Mouse (Mus musculus): ENCODE measurements around the gene Arl4c.
"Not testable (repeated sequence)": the region's sequence is repeated elsewhere in the genome, so short reads cannot be mapped to it uniquely, and the experiment has no call there.

Gene Arl4c

DNA sequence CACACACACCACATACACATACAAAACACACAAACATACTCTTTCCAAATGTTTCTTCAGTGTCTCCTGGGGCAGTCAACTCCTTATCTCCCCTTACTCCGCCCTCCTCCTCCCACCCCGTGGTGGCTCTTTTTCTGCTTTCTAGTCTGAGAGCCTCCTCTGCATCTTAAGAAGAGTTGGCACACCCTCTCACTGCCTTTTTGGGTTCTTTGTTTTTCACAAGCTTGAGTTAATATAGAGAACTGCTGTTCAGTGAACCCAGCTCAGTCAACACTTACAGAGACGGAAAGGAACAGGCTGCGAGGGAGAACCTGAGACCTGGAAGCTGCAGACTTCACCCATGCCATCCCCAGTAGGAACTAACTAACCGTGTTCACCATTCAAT lies 45.9 kb downstream of the Arl4c start:
- no peak for DNase-seq (ENCODE audit: extremely low spot score, low read depth, low spot score)

DNA sequence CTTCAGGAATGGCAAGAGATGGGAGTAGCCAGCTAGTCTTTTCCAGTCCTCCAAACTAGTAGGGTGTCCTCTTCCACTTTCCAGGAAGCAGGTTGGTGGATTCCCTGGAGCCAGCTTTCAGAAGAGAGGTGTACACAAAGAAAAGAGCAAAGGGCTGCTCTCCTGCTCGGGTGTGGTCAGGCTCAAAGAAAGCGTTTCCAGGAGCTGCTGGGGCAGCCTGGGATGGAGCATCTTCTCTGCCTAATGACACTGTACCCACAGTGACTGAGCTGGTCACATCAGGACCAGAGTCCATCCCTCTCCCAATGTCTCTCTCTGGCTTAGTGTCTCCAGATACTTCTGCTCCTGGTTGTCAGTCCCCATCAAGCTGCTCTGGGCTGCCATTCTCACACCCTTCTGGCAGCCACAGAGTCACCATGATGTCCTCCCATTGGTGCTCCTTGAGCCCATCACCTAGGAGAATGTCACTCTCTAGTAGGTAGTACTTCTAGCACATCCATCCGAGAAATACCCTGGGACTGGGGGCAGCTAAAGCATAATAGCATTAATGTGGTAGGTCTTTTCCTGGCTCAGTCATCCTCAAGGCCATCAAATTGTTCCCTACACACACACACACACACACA lies 46.4 kb downstream of the Arl4c start:
- no peak for DNase-seq (ENCODE audit: extremely low spot score, low read depth, low spot score)

DNA sequence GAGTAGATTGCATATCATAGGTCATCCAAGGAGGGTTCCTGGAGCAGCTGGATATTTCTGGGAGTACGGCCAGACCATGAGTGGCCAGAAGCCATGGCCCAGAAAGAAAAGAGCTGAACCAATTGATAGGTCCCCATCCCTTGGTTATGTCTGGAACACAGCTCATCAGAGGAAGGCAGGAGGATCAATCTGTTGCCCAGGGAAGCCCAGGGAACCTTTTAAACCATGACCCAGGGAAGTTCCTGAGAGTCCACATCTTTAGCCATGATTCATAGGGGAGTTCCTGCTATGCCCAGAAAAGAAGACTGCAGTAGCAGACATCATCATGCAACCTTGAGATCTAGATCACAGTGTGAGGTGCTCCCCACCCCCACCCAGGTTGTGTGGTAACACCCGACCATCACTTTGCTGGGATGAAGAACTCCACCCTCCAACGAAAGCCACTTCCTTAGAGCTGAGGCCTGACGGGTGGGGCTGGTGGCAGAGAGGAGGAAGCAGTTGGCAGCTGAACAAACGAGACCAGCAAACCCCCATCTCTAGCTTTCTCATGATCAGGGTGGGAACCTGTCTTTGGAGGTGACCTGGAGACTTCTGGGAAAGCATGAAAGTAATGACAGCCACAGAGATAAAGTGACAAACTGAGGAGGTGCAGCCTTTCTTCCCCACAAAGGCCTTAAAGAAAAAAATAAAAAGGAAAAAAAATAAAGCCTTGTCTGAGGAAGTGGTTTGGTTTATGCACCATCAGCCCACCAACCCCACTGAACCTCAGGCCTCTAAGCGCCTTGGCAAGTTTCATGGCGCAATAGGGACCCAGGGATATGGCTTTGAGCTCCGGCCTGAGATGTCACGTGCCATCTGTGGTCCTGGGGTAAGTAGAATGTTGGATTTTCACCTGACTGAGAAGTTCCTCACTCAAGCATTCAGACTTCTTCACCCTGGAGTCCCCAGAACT lies 47.2 kb downstream of the Arl4c start:
- DNase-seq (ENCODE audit: extremely low spot score, low read depth, low spot score) = no peak

DNA sequence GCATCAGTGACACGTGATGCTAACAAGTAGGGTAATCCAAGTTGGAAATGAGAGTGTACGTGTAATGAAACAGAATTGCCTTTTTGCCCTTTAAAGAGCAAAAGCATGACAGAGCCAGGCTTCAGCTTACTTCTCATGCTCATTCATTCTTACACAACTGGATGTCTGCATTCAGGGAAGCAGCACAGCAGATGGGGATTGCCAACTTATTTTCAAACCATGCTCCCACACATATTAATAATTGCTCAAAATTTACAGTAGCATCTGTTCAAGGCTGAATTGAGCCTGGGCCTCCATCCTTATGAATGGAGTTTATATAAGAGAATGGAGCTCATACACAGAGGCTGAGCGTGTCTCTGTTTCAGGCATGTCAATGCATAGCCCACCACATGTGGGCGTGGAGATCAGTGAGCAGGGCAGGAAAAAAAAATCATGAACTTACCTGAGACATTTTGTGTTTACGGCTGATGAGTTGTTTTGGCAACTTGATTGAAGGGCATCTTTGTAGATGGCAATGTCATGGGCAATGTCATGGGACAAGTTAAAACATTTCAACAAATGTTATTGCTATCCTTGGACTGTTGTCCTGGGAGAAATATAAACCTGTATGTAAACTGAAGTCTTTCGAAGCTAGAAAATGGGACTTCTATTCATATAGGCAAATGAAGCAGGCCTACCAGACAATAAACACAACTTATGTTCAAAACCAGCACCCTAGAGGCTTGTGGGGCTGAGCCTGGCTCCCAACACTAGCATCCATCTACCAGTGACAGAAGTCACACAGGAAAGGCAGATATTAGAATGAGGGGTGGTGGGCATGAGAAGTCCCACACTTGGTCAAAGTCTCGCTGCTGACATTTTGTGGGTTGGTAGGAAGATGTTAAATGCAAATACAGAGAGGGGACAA lies 48.2 kb downstream of the Arl4c start:
- DNase-seq (ENCODE audit: extremely low spot score, low read depth, low spot score) = no peak

DNA sequence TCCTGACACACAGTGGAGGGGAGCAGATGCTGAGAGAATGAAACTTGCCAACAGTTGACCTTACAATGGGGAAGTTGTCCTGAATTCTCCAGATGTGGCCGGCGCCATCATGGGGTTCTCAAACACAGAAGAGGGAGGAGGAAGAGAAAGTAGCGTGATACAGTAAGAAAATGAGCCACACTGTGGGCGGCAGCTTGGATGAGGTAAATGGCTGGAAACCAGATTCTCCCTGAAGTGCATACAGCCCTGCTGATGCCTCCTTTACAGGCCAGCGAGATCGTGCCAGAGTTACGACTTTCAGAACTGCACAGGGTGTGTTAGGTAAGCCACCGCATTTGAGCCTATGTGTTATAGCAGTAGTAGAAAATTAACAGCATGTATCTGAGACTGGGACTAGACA lies 49.3 kb downstream of the Arl4c start:
- no peak for DNase-seq (ENCODE audit: extremely low spot score, low read depth, low spot score)

DNA sequence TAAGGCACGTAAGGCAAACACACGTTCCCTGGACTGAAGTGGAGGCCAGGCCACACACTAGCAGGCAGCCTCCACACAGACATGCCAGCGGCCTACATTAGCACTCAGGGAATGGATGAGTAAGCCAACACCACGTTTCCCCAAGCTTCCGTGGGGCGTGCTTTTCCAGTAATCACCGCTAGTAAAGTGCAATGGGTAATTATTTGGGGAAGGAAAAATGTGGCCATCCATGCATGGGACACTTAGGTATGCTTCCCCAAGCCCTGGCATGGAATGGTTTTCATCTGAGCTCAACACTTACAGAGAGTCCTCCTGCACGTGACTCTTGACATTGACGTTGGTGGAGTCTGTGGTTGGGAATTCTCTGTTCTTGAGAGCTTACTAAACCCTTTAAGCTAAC lies 50.4 kb downstream of the Arl4c start:
- DNase-seq (ENCODE audit: extremely low spot score, low read depth, low spot score) = no peak

DNA sequence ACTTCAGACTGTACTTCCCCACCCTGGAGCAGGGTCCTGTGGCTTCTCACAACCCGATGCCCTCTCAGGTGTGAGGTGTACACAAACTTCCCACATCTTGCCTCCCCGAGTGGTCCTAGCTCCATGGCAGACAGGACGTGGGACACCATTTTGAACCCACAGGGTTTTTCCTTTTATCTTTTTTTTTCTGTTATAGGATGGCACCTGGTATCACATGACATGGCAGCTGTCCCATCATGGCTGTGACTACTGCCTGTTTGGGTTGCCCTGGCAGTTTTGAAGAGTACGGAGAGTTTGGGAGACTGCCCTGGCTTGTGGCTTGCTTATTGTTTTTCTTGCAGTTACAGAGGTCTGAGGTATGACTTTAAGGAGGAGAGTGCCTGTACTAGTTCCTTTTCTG lies 53.3 kb downstream of the Arl4c start:
- no peak for DNase-seq (ENCODE audit: extremely low spot score, low read depth, low spot score)

DNA sequence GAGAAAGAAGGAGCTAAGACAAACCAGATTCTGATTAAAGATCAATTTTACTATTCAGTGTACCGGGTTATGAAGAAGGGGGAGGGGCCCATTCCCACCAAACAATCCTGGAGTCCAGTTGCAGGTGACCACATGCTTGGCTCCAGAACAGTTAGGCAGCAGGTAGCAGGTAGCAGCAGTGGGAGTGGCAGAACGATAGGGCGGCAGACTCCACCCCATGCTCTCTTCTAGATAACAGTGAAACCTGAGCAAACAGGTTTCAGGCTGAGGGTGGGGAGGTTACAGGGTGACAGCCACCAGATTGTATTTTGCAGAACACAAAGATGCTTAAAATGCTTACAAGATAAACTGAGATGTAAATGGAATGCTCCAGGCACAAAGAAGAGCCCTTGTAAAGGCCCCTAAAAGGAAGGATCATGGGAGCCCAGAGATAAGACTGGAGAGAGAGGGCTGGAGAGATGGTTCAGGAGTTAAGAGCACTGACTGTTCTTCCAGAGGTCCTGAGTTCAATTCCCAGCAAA lies 56.4 kb downstream of the Arl4c start:
- no peak for DNase-seq (ENCODE audit: extremely low spot score, low read depth, low spot score)

DNA sequence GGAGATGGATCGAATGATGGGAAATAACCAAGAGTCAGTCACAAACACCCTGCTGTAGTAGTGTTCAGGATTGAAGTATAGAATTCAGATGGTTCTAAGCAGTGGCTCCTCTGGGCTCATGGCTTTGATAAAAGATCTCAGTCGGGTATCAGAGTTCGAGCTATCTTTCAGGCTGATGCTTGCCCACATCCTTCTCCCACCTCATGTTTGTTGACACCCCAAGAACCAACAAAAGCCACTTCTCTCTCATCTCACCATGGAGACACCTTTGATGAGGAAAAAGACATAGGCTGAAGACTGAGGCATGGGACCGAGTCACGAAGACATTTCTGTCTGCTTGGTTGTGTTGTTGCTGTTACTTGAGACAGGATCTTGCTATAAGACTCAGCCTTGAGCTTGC lies 57.6 kb downstream of the Arl4c start:
- no peak for DNase-seq (ENCODE audit: extremely low spot score, low read depth, low spot score)

DNA sequence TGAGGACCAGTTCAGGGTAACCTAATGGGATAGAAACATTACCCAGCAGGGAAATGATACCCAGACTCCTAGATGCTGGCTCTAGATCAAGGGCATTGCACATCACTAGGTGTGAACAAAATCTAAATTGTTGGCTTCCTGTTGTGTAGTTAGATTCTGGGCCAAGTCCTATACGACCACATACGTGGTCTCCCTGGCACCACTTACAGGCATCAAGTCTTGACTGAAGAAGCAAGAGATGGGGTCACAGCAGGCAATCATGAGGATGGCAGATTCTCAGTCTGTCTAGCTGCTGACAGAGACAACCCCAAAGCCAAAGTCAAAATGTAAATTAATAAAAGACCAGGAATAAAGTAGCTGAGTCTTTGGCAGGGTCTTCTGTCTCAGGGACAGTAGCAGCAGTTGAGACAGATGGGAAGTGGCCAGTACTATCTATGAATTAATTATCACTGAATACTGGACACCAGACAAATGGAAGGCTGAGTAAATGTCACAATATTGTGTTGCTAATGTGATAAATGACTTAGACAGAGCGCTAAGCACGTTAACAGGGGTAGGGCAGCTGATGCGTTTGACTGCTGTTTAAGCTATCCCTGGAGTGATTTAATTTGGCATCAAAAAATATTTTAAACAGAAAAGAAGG lies 58.7 kb downstream of the Arl4c start:
- no peak for DNase-seq (ENCODE audit: extremely low spot score, low read depth, low spot score)

DNA sequence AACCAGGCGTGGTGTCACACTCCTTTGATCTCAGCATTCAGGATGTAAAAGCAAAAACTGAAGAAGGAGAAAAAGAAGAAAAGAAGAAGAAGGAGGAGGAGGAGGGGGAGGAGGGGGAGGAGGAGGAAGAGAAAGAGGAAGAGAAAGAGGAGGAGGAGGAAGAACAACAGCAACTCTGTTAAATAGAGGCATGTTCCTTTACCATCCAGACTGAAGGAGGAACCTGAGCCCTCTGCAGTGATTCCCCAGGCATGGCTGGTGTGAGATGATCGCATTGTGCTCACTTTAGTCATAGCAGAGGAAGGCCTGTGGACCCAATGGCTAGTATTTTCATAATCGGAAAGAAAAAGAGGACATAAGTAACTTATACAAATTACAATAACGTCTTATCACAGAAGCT lies 59.3 kb downstream of the Arl4c start:
- DNase-seq (ENCODE audit: extremely low spot score, low read depth, low spot score) = no peak

DNA sequence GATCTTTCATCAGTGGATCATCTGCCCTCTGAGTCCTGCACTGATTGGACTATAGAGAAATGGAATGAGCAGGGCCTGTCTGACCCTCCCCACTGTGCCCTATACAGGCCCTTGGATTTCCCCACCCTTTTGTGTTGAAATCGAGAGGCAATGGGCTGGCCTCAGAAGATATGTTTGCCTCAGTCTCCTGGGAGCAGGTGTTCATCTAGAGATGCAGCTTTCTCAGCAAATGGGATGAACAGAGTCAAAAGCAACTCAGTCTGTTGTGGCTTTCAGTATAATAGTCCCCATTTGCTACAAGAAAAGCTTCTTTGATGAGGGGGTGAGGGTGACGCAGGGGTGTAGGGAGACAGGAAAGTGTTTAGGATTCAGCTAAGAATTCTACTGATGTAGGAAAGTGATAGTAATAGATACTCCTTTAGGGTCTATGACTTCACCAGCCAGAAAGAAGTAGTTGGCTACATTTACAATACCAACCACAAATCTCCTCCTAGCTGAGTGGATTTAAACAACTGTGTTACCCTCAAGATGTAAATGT lies 60.3 kb downstream of the Arl4c start:
- DNase-seq (ENCODE audit: extremely low spot score, low read depth, low spot score) = no peak

DNA sequence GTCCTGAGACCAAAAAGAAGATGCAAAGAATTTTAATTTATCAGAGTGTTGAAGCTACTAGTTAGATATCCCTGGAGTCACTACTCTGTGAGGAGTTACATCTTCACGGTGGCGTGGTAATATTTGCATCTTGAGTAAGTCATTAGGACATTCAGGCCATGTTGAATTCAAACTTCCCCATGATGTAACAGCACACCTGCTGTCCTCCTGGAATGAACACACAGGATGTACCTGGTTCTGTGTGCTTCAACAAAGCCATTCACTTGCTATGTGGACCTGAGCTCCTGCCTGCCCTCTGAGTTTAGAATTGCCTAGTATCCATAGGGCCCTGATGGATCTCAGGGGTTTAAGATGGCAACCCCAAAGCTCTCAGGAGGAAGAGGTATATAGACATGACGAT lies 60.8 kb downstream of the Arl4c start:
- no peak for DNase-seq (ENCODE audit: extremely low spot score, low read depth, low spot score)

DNA sequence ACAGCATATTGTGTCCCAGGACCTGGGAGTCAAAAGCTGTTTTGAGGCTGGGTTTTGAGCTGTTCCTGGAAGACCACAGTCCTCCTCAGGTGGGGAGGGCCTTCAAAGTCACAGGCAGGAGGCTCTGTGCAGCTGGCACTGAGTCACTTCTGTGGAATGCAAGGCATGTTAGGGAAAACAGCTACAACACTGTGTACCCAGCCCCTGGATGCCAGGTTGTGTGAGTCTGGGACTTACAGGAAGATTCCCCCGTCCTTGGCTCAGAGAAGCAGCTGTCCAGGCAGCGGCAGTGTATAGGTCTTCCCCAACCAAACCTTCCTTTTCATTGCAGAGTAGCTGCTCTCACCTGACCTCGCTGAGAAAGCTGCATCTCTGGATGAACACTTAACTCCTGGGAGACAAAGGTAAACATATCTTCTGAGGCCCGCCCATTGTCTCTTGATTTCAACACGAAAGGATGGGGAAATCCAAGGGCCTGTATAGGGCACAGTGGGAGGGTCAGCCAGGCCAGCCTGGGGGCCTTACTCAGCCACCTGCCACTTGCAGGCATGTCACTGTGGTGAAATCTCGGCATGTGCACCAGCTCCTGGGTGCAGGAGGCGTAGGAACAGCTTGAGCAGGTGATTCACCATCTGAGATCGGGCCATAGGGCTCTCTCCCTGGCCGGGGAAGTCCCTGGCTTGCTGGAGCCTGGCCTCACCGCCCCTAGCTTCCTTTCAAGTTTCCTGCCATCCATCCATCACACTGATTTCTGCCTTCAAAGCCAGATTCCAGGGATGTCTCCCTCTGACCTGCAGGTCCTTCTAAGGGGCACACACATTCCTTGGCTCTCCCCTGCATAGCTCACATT lies 62.4 kb downstream of the Arl4c start:
- DNase-seq (ENCODE audit: extremely low spot score, low read depth, low spot score) = no peak

DNA sequence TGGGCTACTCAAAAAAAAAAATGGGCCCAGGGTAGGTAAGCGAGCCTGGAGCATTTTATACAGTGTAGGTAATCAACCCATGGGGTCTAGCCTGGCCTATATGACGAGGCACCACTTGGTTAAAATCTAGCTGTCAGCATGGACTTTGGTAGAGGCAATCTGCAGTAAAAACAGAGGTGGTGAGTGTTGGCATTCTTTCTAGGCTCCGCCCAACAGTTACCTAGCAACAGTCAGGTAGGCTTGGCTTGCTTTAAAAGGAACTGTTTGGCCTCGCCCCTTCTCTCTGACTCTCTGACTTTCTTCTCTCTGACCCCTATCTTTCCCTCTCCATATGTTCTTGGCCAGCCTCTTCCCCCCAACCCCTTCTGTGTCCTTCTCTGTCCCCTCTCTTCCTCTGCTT lies 63.4 kb downstream of the Arl4c start:
- DNase-seq (ENCODE audit: extremely low spot score, low read depth, low spot score) = no peak

DNA sequence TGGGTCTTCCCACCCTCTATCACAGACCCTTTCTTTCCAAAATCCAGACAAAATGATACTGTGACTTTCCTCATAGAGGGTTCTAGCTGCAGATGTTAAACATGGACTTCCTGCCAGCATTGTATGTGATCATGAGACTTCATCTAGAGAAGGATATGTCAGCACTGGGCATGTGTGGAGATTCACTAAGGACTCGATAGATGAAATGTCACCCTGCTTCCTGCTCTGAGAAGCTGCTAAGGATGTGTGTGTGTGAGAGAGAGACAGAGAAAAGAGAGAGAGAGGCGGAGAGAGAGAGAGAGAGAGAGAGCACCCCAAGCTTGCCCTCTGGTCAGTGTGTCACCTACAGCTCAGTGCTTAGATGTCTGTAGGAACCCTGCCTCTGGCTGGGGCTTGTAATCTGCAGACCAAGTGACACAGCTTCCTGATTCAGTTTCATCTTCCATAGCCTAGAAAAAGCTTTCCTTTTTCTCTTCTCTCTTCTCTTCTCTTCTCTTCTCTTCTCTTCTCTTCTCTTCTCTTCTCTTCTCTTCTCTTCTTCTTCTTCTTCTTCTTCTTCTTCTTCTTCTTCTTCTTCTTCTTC lies 65.4 kb downstream of the Arl4c start:
- DNase-seq (ENCODE audit: extremely low spot score, low read depth, low spot score) = not testable (repeated sequence)

DNA sequence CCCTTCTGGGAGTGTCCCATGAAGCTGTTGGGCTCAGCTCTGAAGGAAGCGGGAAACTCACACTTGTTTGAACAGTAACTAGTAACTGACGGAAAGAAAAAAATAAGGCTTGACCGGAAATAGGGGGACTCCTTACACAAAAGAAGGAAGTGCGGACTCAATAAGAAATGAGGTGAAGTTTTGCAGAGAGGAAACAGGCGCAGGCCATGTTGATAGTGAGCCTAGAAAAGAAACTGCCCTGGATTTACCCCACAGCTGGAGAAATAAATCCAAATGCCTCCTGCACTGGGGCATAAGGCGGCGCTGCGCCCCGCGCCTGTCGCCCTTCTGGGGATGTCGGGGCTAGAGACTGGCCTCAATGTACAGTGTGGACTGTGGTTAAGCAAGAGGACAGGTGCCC lies 66.4 kb downstream of the Arl4c start:
- no peak for DNase-seq (ENCODE audit: extremely low spot score, low read depth, low spot score)

DNA sequence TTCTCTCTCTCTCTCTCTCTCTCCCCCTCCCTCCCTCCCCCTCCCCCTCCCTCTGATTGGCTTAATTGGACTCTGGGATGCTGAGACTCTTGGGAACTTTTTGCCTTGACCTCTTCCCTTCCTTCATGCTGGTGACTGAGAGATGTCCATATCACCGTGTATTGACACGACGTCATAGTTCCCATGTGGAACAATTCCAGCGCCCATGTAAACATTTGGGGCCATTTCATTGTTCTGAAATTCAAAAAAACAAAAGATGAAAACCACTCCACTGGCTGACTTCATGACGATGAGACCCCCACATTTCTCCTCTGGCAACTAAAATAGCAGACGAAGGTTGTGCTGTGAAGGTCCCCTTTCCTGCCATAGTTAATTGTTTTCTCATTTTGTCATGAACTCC lies 69.2 kb downstream of the Arl4c start:
- no peak for DNase-seq (ENCODE audit: extremely low spot score, low read depth, low spot score)

DNA sequence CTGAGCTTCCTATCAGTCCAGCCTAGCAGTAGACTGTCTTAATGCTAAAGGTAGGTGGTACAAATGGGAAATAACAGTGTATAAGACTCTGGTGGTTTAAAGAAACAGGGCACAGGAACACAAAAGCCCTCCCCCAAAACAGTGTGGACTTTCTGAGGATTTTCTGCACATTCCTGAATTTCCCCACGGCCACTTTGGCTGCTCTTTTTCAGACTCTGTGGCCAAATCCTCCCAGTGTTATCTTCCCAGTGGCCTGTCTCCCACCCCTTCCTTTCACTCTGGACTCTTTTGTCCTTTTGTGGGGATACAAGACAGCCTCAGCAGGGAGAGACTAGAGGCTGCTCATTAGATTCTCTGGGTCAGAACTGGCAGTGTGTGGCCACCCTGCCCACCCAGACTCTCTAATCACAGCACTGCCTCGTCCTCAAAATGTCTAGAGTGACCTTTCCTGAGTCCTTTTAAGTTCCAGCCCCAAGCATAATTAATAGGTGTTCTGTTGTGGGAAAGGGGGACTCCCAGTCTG lies 72.0 kb downstream of the Arl4c start:
- no peak for DNase-seq (ENCODE audit: extremely low spot score, low read depth, low spot score)
